Mouse (Mus musculus): ENCODE results near the gene Macrod2.
A peak's percentile ranks its signal among the peaks of the same experiment; 100 is the strongest.

Gene Macrod2

GRCm38 (mm10) chr2:140592537-140593261 is 197.6 kb downstream of the Macrod2 start:
- no peak for DNase-seq (ENCODE audit: low spot score)

GRCm38 (mm10) chr2:140596906-140597305 is 201.8 kb downstream of the Macrod2 start:
- DNase-seq (ENCODE audit: low spot score): no peak

- DNase-seq (ENCODE audit: low spot score): no peak
These were observed 220.3 kb downstream of the Macrod2 start for GRCm38 (mm10) chr2:140615451-140615850.

GRCm38 (mm10) chr2:140621730-140622337 is 226.7 kb downstream of the Macrod2 start:
- no peak for DNase-seq (ENCODE audit: low spot score)

- no peak for DNase-seq (ENCODE audit: low spot score)
These were observed 258.4 kb downstream of the Macrod2 start for GRCm38 (mm10) chr2:140653481-140653880.

GRCm38 (mm10) chr2:140653978-140654377 is 258.9 kb downstream of the Macrod2 start:
- DNase-seq (ENCODE audit: low spot score): no peak

GRCm38 (mm10) chr2:140662673-140663072 is 267.6 kb downstream of the Macrod2 start:
- DNase-seq (ENCODE audit: low spot score): no peak

GRCm38 (mm10) chr2:140664381-140664780 is 269.3 kb downstream of the Macrod2 start:
- DNase-seq (ENCODE audit: low spot score): no peak

GRCm38 (mm10) chr2:140666846-140667245 is 271.7 kb downstream of the Macrod2 start:
- DNase-seq (ENCODE audit: low spot score): no peak

GRCm38 (mm10) chr2:140667261-140668047 is 272.3 kb downstream of the Macrod2 start:
- no peak for DNase-seq (ENCODE audit: low spot score)

GRCm38 (mm10) chr2:140668311-140668710 is 273.2 kb downstream of the Macrod2 start:
- peak; percentile 63 for DNase-seq (ENCODE audit: low spot score)

- no peak for DNase-seq (ENCODE audit: low spot score)
These were observed 274.0 kb downstream of the Macrod2 start for GRCm38 (mm10) chr2:140669081-140669480.

GRCm38 (mm10) chr2:140669786-140670185 is 274.7 kb downstream of the Macrod2 start:
- DNase-seq (ENCODE audit: low spot score): no peak

- peak; percentile 31 for DNase-seq (ENCODE audit: low spot score)
These were observed 275.3 kb downstream of the Macrod2 start for GRCm38 (mm10) chr2:140670457-140670856.

- peak; percentile 74 for DNase-seq (ENCODE audit: low spot score)
These were observed 276.0 kb downstream of the Macrod2 start, which contains the start of gene Flrt3 for GRCm38 (mm10) chr2:140670963-140671702. Flrt3 (minus strand) TSS chr2:140671469.

GRCm38 (mm10) chr2:140673466-140673865 is 278.4 kb downstream of the Macrod2 start:
- DNase-seq (ENCODE audit: low spot score): no peak

GRCm38 (mm10) chr2:140676728-140677127 is 281.6 kb downstream of the Macrod2 start:
- DNase-seq (ENCODE audit: low spot score): no peak

GRCm38 (mm10) chr2:140690906-140691305 is 295.8 kb downstream of the Macrod2 start:
- no peak for DNase-seq (ENCODE audit: low spot score)

- DNase-seq (ENCODE audit: low spot score): no peak
These were observed 296.3 kb downstream of the Macrod2 start for GRCm38 (mm10) chr2:140691403-140691802.

GRCm38 (mm10) chr2:140692461-140692860 is 297.4 kb downstream of the Macrod2 start:
- DNase-seq (ENCODE audit: low spot score): no peak

- DNase-seq (ENCODE audit: low spot score): no peak
These were observed 298.7 kb downstream of the Macrod2 start for GRCm38 (mm10) chr2:140693845-140694244.

- no peak for DNase-seq (ENCODE audit: low spot score)
These were observed 303.5 kb downstream of the Macrod2 start for GRCm38 (mm10) chr2:140698585-140698984.
